Mouse (Mus musculus) limb, embryonic 11.5 days (tissue): ENCODE data around the gene Elmod3. TPM values are rescaled to one million over a fixed set of nuclear protein-coding genes. Genes with fewer than 3 reads are reported as not detected.

Experiments used
- ATAC-seq: fragments of 200-750 bp; cut with Nextera tagmentation; 2 replicates; pipeline ENCODE4 v1.8.0; 2017; ENCODE audit warnings: low read depth; ENCODE audit not compliant: insufficient number of reproducible peaks, low FRiP score, low TSS enrichment
- DNase-seq: peaks from one replicate; pipeline ENCODE4 v3.0.0-alpha.2; 2015; ENCODE audit warnings: low spot score
- H3K27ac ChIP-seq: fragments of 300-500 bp; sonication (generic); replicated peaks from 2 replicates; pipeline ENCODE4 v1.5.1; 2014; ENCODE audit warnings: low read depth, mild to moderate bottlenecking, low read length
- H3K27me3 ChIP-seq: fragments of 300-500 bp; sonication (generic); 2 replicates; pipeline ENCODE4 v1.6.1; 2014; ENCODE audit warnings: mild to moderate bottlenecking, low read length, mixed read lengths; ENCODE audit not compliant: control insufficient read depth, insufficient read depth
- H3K36me3 ChIP-seq: fragments of 300-500 bp; sonication (generic); 2 replicates; pipeline ENCODE4 v1.6.1; 2014; ENCODE audit warnings: mild to moderate bottlenecking, low read length, moderate library complexity, mixed read lengths; ENCODE audit not compliant: control insufficient read depth, insufficient read depth
- H3K4me1 ChIP-seq: fragments of 300-500 bp; sonication (generic); 2 replicates; pipeline ENCODE4 v1.6.1; 2014; ENCODE audit warnings: low read length, mixed read lengths; ENCODE audit not compliant: control insufficient read depth, insufficient read depth
- H3K4me2 ChIP-seq: fragments of 300-500 bp; sonication (generic); 2 replicates; pipeline ENCODE4 v1.6.1; 2014; ENCODE audit warnings: low read depth, mild to moderate bottlenecking, moderate library complexity; ENCODE audit not compliant: severe bottlenecking
- H3K4me3 ChIP-seq: fragments of 300-500 bp; sonication (generic); 2 replicates; pipeline ENCODE4 v1.5.1; 2014; ENCODE audit warnings: low read depth, low read length
- H3K9ac ChIP-seq: fragments of 300-500 bp; sonication (generic); 2 replicates; pipeline ENCODE4 v1.6.1; 2014; ENCODE audit warnings: mild to moderate bottlenecking, low read length
- H3K9me3 ChIP-seq: fragments of 300-500 bp; sonication (generic); 2 replicates; pipeline ENCODE4 v1.6.1; 2016; ENCODE audit warnings: low read length; ENCODE audit not compliant: control insufficient read depth
- WGBS: fragments of 180-500 bp; shearing (Covaris S2); extraction: QIAGEN DNeasy Blood & Tissue Kit; methylation state at CpG from one replicate; pipeline ENCODE4 v1.1.7; 2014; 5-methylcytosine and 5-hydroxymethylcytosine counted together
- polyA plus RNA-seq: library from polyadenylated mRNA; unstranded; fragments of >200 nt; fragmentation: Nextera tagmentation; extraction: Ambion mirVana; gene quantifications from 2 replicates; pipeline ENCODE4 v1.2.1, GENCODE M21; 2014

Gene Elmod3
- polyA plus RNA-seq, 1 experiment from 2014 or later: 15.8 TPM

- Histone ChIP-seq H3K36me3 (no peaks in the 10 kb centered on the region; the same call in 1 of the 2 replicates), H3K4me2 (no peak overlapping the region), H3K4me1 (no peaks in the 10 kb centered on the region), H3K9ac (no peak overlapping the region), H3K27me3 (no peaks in the 10 kb centered on the region), H3K4me3 (no peak overlapping the region), H3K9me3 (no peaks in the 10 kb centered on the region), H3K27ac (no peak overlapping the region)
- DNase-seq (no peak), ATAC-seq (no peak)
- 84% methylated on average over 10 of the region's 10 CpGs for WGBS
These were observed 27.4 kb downstream of the Elmod3 start for GRCm38 (mm10) chr6:72570644-72571397.

- H3K36me3 ChIP-seq: no peaks in the 10 kb centered on the region
- H3K4me1 ChIP-seq: no peaks in the 10 kb centered on the region
- H3K9ac ChIP-seq: no peak overlapping the region
- H3K4me3 ChIP-seq: no peak overlapping the region
- 90% methylated on average over 10 of the region's 10 CpGs for WGBS
- H3K4me2 ChIP-seq: no peak overlapping the region
- no peaks in the 10 kb centered on the region for H3K27me3 ChIP-seq
- DNase-seq (no peak), ATAC-seq (no peak)
- no peaks in the 10 kb centered on the region for H3K9me3 ChIP-seq
- no peak overlapping the region for H3K27ac ChIP-seq
These were observed 29.5 kb downstream of the Elmod3 start for GRCm38 (mm10) chr6:72568736-72569135.

GRCm38 (mm10) chr6:72567508-72567907, 30.7 kb downstream of the Elmod3 start:
- H3K36me3 ChIP-seq: no peaks in the 10 kb centered on the region
- no peak overlapping the region for H3K9ac ChIP-seq
- no peaks in the 10 kb centered on the region for H3K9me3 ChIP-seq
- H3K27me3 ChIP-seq: no peaks in the 10 kb centered on the region
- H3K4me2 ChIP-seq: no peak overlapping the region
- WGBS: 89% methylated on average over 5 of the region's 5 CpGs
- H3K4me1 ChIP-seq: 0 out of 2 replicates have a peak, but pooled peaks cover 6% of the 10 kb centered on the region
- no peak overlapping the region for H3K27ac ChIP-seq
- H3K4me3 ChIP-seq: no peak overlapping the region
- no peak for DNase-seq
- ATAC-seq: no peak

- peak; percentile 92 for DNase-seq
- Histone ChIP-seq H3K9me3 (no peaks in the 10 kb centered on the region), H3K4me3 (no peak overlapping the region), H3K27me3 (no peaks in the 10 kb centered on the region), H3K4me1 (0 out of 2 replicates have a peak, but pooled peaks cover 8% of the 10 kb centered on the region), H3K36me3 (no peaks in the 10 kb centered on the region), H3K4me2 (no peak overlapping the region), H3K9ac (no peak overlapping the region), H3K27ac (no peak overlapping the region)
- 10% methylated on average over 4 of the region's 4 CpGs for WGBS
- peak; percentile 64 for ATAC-seq
These were observed 32.2 kb downstream of the Elmod3 start for GRCm38 (mm10) chr6:72566044-72566443.

- no peak overlapping the region for H3K4me3 ChIP-seq
- no peaks in the 10 kb centered on the region for H3K9me3 ChIP-seq
- 77% methylated on average over 7 of the region's 7 CpGs for WGBS
- no peak overlapping the region for H3K9ac ChIP-seq
- no peaks in the 10 kb centered on the region for H3K27me3 ChIP-seq
- H3K4me2 ChIP-seq: no peak overlapping the region
- no peak overlapping the region for H3K27ac ChIP-seq
- H3K4me1 ChIP-seq: 0 out of 2 replicates have a peak, but pooled peaks cover 8% of the 10 kb centered on the region
- no peaks in the 10 kb centered on the region for H3K36me3 ChIP-seq
- ATAC-seq (no peak), DNase-seq (no peak)
These were observed 32.7 kb downstream of the Elmod3 start for GRCm38 (mm10) chr6:72565506-72565905.

- H3K27me3 ChIP-seq: no peaks in the 10 kb centered on the region
- no peak overlapping the region for H3K9ac ChIP-seq
- no peak overlapping the region for H3K27ac ChIP-seq
- DNase-seq: no peak
- no peaks in the 10 kb centered on the region for H3K9me3 ChIP-seq
- 0 out of 2 replicates have a peak, but pooled peaks cover 8% of the 10 kb centered on the region for H3K4me1 ChIP-seq
- no peaks in the 10 kb centered on the region for H3K36me3 ChIP-seq
- no peak overlapping the region for H3K4me3 ChIP-seq
- H3K4me2 ChIP-seq: no peak overlapping the region
- 77% methylated on average over 5 of the region's 5 CpGs for WGBS
- no peak for ATAC-seq
These were observed 35.3 kb downstream of the Elmod3 start for GRCm38 (mm10) chr6:72562894-72563293.

GRCm38 (mm10) chr6:72562486-72562885, 35.7 kb downstream of the Elmod3 start:
- no peak overlapping the region for H3K4me3 ChIP-seq
- H3K27ac ChIP-seq: no peak overlapping the region
- 46% methylated on average over 6 of the region's 6 CpGs for WGBS
- no peaks in the 10 kb centered on the region for H3K27me3 ChIP-seq
- ATAC-seq (no peak), DNase-seq (no peak)
- H3K36me3 ChIP-seq: no peaks in the 10 kb centered on the region
- H3K9ac ChIP-seq: no peak overlapping the region
- no peak overlapping the region for H3K4me2 ChIP-seq
- 0 out of 2 replicates have a peak, but pooled peaks cover 8% of the 10 kb centered on the region for H3K4me1 ChIP-seq
- H3K9me3 ChIP-seq: no peaks in the 10 kb centered on the region

- 0 out of 2 replicates have a peak, but pooled peaks cover 8% of the 10 kb centered on the region for H3K4me1 ChIP-seq
- H3K27me3 ChIP-seq: no peaks in the 10 kb centered on the region
- no peaks in the 10 kb centered on the region for H3K9me3 ChIP-seq
- H3K4me3 ChIP-seq: no peak overlapping the region
- ATAC-seq (no peak), DNase-seq (no peak)
- H3K27ac ChIP-seq: no peak overlapping the region
- no peak overlapping the region for H3K4me2 ChIP-seq
- no peaks in the 10 kb centered on the region for H3K36me3 ChIP-seq
- 78% methylated on average over 8 of the region's 8 CpGs for WGBS
- no peak overlapping the region for H3K9ac ChIP-seq
These were observed 37.4 kb downstream of the Elmod3 start for GRCm38 (mm10) chr6:72560801-72561200.
